Comparison of ENCODE assay signal across 23 mouse cellular contexts in the genomic region with DNA sequence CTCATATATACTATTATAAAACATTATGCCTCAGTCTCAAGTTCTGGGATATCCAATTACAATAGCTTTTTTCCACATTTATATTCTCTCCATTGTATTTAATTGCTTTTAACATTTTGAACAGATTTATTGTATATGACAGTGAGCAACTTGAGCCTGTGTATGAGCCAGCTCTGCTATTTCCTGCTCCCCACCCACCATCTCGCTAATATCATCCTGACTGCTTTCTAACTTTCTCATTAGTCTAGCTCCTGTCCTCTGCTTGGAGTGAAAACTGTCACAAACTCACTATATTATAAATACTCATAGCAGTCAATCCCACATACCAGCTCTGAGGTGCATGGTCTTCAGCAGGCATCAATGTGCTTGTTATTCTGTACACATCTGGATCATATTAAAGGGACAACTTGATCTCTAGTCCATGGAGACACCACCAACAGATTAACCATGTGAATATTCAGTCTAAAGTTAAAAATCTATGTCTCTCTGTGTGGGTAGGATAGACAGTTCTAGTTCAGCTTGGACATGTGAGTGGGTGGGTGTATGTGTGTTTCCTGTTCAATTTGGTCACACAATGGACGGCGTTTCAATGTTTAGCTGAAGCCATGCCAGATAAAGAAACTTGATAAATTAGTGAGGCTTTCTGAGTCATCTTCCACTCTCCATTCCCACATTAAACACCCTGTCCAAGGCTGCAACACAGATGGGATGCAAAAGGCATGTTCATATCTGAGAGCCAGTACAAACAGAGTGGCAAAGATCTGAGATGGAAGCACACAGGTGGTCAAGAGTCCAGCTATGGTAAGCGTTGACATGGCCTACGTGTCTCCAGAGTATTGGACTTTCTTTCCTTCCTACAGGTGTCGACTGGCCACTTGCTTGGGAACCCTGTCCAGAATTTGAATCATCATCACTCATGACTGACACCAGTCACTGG.
DNase-seq lines count a peak whose midpoint lies in the region; ATAC-seq and TF ChIP-seq lines count a peak whose summit lies in the region.
"Had no signal": no experiment of that assay in that cellular context is flagged by ENCODE, and none has a peak within 500 bp of the region (broad histone marks: within the 10 kb centered on the region; RNA-seq: fewer than 3 reads in every experiment).

No protein-coding gene starts in this region.

- TF ChIP-seq POLR2A in limb, embryonic 14.5 days (IDR thresholded peaks at IDR 0.05; ENCODE audit: borderline replicate concordance, extremely low read depth, insufficient read depth, insufficient read length) = no peak
- TF ChIP-seq POLR2A in embryonic fibroblast, embryonic 13.5 days (IDR thresholded peaks at IDR 0.05; ENCODE audit: low read depth, low read length) = no peak

- H3K27me3 ChIP-seq in embryonic facial prominence, embryonic 13.5 days = no peaks in the 10 kb centered on the region
- no peaks in the 10 kb centered on the region for H3K27me3 ChIP-seq in embryonic facial prominence, embryonic 10.5 days (replicated peaks; ENCODE audit: low read depth, poor library complexity, severe bottlenecking)
- H3K27me3 ChIP-seq in limb, embryonic 14.5 days (ENCODE audit: control insufficient read depth, insufficient read depth, low read length) = no peaks in the 10 kb centered on the region
- no peaks in the 10 kb centered on the region for H3K27me3 ChIP-seq in limb, embryonic 10.5 days (ENCODE audit: low read depth, poor library complexity, severe bottlenecking)
- no peaks in the 10 kb centered on the region for H3K27me3 ChIP-seq in midbrain, postnatal 0 days (ENCODE audit: insufficient read depth, low read length)
- H3K27me3 ChIP-seq: forebrain, embryonic 13.5 days; limb, embryonic 13.5 days; liver, embryonic 15.5 days; midbrain, embryonic 15.5 days; neural tube, embryonic 15.5 days; stomach, embryonic 15.5 days had no signal

- peak overlapping the region; percentile 48 for H3K27ac ChIP-seq in embryonic facial prominence, embryonic 13.5 days
- no peak overlapping the region for H3K27ac ChIP-seq in embryonic facial prominence, embryonic 10.5 days (replicated peaks)
- no peak overlapping the region for H3K27ac ChIP-seq in limb, embryonic 14.5 days (replicated peaks; ENCODE audit: low read depth, low read length)
- no peak overlapping the region for H3K27ac ChIP-seq in limb, embryonic 10.5 days
- H3K27ac ChIP-seq in embryonic fibroblast, embryonic 13.5 days (ENCODE audit: insufficient read depth, low read length) = peak overlapping the region; percentile 94
- H3K27ac ChIP-seq in midbrain, postnatal 0 days (ENCODE audit: low read depth, low read length) = no peak overlapping the region
- H3K27ac ChIP-seq: forebrain, embryonic 13.5 days; heart, embryonic 10.5 days; limb, embryonic 13.5 days; liver, embryonic 15.5 days; macrophage; midbrain, embryonic 15.5 days; neural tube, embryonic 15.5 days; stomach, embryonic 15.5 days had no signal

- peaks cover 39% of the 10 kb centered on the region for H3K4me1 ChIP-seq in embryonic facial prominence, embryonic 13.5 days
- peaks cover 34% of the 10 kb centered on the region for H3K4me1 ChIP-seq in embryonic facial prominence, embryonic 10.5 days
- H3K4me1 ChIP-seq in limb, embryonic 14.5 days (ENCODE audit: control insufficient read depth, insufficient read depth, low read length) = peaks cover 22% of the 10 kb centered on the region
- H3K4me1 ChIP-seq in limb, embryonic 10.5 days = peaks cover 39% of the 10 kb centered on the region
- peaks cover 7% of the 10 kb centered on the region for H3K4me1 ChIP-seq in embryonic fibroblast, embryonic 13.5 days (ENCODE audit: control insufficient read depth, insufficient read depth, low read length)
- H3K4me1 ChIP-seq in midbrain, postnatal 0 days (ENCODE audit: insufficient read depth, low read length) = 0 out of 2 replicates have a peak, but pooled peaks cover 2% of the 10 kb centered on the region
- H3K4me1 ChIP-seq: forebrain, embryonic 13.5 days; heart, embryonic 10.5 days; liver, embryonic 15.5 days; midbrain, embryonic 15.5 days; neural tube, embryonic 15.5 days; stomach, embryonic 15.5 days had no signal

- 57% methylated on average over 6 of the region's 6 CpGs for WGBS in embryonic facial prominence, embryonic 13.5 days
- WGBS in embryonic facial prominence, embryonic 10.5 days = 78% methylated on average over 6 of the region's 6 CpGs
- WGBS in limb, embryonic 14.5 days = 68% methylated on average over 6 of the region's 6 CpGs
- WGBS in limb, embryonic 10.5 days = 82% methylated on average over 6 of the region's 6 CpGs
- 93% methylated on average over 6 of the region's 6 CpGs for WGBS in midbrain, postnatal 0 days

- no peak overlapping the region for H3K9ac ChIP-seq in embryonic facial prominence, embryonic 13.5 days
- H3K9ac ChIP-seq in limb, embryonic 14.5 days (ENCODE audit: low read depth, low read length, severe bottlenecking) = no peak overlapping the region
- H3K9ac ChIP-seq in midbrain, postnatal 0 days (replicated peaks; ENCODE audit: low read length, poor library complexity, severe bottlenecking) = no peak overlapping the region
- H3K9ac ChIP-seq: forebrain, embryonic 13.5 days; limb, embryonic 13.5 days; liver, embryonic 15.5 days; midbrain, embryonic 15.5 days; neural tube, embryonic 15.5 days; stomach, embryonic 15.5 days had no signal

- no peak for TF ChIP-seq CTCF in embryonic fibroblast, embryonic 13.5 days (IDR thresholded peaks at IDR 0.05; ENCODE audit: borderline replicate concordance, insufficient read depth, low read length)
- TF ChIP-seq CTCF in midbrain, postnatal 0 days (IDR thresholded peaks at IDR 0.05) = no peak

- H3K4me3 ChIP-seq in embryonic facial prominence, embryonic 13.5 days = no peak overlapping the region
- no peak overlapping the region for H3K4me3 ChIP-seq in embryonic facial prominence, embryonic 10.5 days
- H3K4me3 ChIP-seq in limb, embryonic 14.5 days (replicated peaks; ENCODE audit: low read length) = no peak overlapping the region
- no peak overlapping the region for H3K4me3 ChIP-seq in limb, embryonic 10.5 days
- no peak overlapping the region for H3K4me3 ChIP-seq in embryonic fibroblast, embryonic 13.5 days (ENCODE audit: insufficient read depth, low read length)
- no peak overlapping the region for H3K4me3 ChIP-seq in midbrain, postnatal 0 days (ENCODE audit: low read depth, low read length)
- H3K4me3 ChIP-seq: erythroblast, embryonic 14.5 days; forebrain, embryonic 13.5 days; heart, embryonic 10.5 days; limb, embryonic 13.5 days; liver, embryonic 15.5 days; midbrain, embryonic 15.5 days; neural tube, embryonic 15.5 days; stomach, embryonic 15.5 days had no signal

- DNase-seq in embryonic facial prominence, embryonic 10.5 days (ENCODE audit: low spot score) = no peak
- no peak for DNase-seq in limb, embryonic 14.5 days (ENCODE audit: low spot score)
- DNase-seq in limb, embryonic 10.5 days (ENCODE audit: low spot score) = no peak
- DNase-seq in 3T3-L1 (ENCODE audit: low read depth, low spot score) = peak; percentile 21
- DNase-seq in thymus, postnatal 36 days = no peak
- no peak for DNase-seq in midbrain, postnatal 0 days (ENCODE audit: low spot score)
- DNase-seq: adrenal gland, postnatal 25 days; cerebellum, adult 9-10 months; kidney, adult 11 months; kidney, postnatal 14 days; thymus, adult 2 months had no signal

- no peaks in the 10 kb centered on the region for H3K36me3 ChIP-seq in embryonic facial prominence, embryonic 13.5 days
- H3K36me3 ChIP-seq in embryonic facial prominence, embryonic 10.5 days (replicated peaks) = no peaks in the 10 kb centered on the region
- H3K36me3 ChIP-seq in limb, embryonic 14.5 days (ENCODE audit: control insufficient read depth, insufficient read depth, low read length) = no peaks in the 10 kb centered on the region
- no peaks in the 10 kb centered on the region for H3K36me3 ChIP-seq in limb, embryonic 10.5 days
- H3K36me3 ChIP-seq in midbrain, postnatal 0 days (ENCODE audit: insufficient read depth, low read length) = no peaks in the 10 kb centered on the region
- H3K36me3 ChIP-seq: heart, embryonic 10.5 days; limb, embryonic 13.5 days; liver, embryonic 15.5 days; midbrain, embryonic 15.5 days; neural tube, embryonic 15.5 days; stomach, embryonic 15.5 days had no signal

- no peak overlapping the region for H3K4me2 ChIP-seq in embryonic facial prominence, embryonic 13.5 days
- no peak overlapping the region for H3K4me2 ChIP-seq in limb, embryonic 14.5 days (replicated peaks; ENCODE audit: low read depth, low read length, severe bottlenecking)
- H3K4me2 ChIP-seq in midbrain, postnatal 0 days (ENCODE audit: low read depth, low read length, poor library complexity, severe bottlenecking) = no peak overlapping the region
- H3K4me2 ChIP-seq: forebrain, embryonic 13.5 days; limb, embryonic 13.5 days; liver, embryonic 15.5 days; midbrain, embryonic 15.5 days; neural tube, embryonic 15.5 days; stomach, embryonic 15.5 days had no signal

- ATAC-seq in embryonic facial prominence, embryonic 13.5 days (ENCODE audit: insufficient number of reproducible peaks, insufficient read depth, low FRiP score, low TSS enrichment, low read depth) = no peak
- ATAC-seq in limb, embryonic 14.5 days (ENCODE audit: low FRiP score, low read depth) = peak; percentile 30; the same call in 1 of the 2 replicates
- no peak for ATAC-seq in midbrain, postnatal 0 days (ENCODE audit: low FRiP score)
- ATAC-seq: CD4-positive, CD25-positive, alpha-beta regulatory T cell, adult 4 months; forebrain, embryonic 13.5 days; midbrain, embryonic 15.5 days had no signal

- no peaks in the 10 kb centered on the region for H3K9me3 ChIP-seq in embryonic facial prominence, embryonic 13.5 days
- H3K9me3 ChIP-seq in embryonic facial prominence, embryonic 10.5 days = no peaks in the 10 kb centered on the region
- no peaks in the 10 kb centered on the region for H3K9me3 ChIP-seq in limb, embryonic 14.5 days (ENCODE audit: control insufficient read depth, low read length)
- H3K9me3 ChIP-seq in limb, embryonic 10.5 days (replicated peaks) = no peaks in the 10 kb centered on the region
- no peaks in the 10 kb centered on the region for H3K9me3 ChIP-seq in midbrain, postnatal 0 days (ENCODE audit: low read length)
- H3K9me3 ChIP-seq: forebrain, embryonic 13.5 days; heart, embryonic 10.5 days; limb, embryonic 13.5 days; liver, embryonic 15.5 days; midbrain, embryonic 15.5 days; neural tube, embryonic 15.5 days; stomach, embryonic 15.5 days had no signal

Comparison
In these comparisons a context has a peak if more than half of its experiments do, and no peak if none do; other contexts are left out.
1. H3K27ac ChIP-seq: peak in embryonic facial prominence, embryonic 13.5 days (single experiment) and embryonic fibroblast, embryonic 13.5 days (single experiment); none in embryonic facial prominence, embryonic 10.5 days (single experiment), limb, embryonic 14.5 days (single experiment), limb, embryonic 10.5 days (single experiment) and midbrain, postnatal 0 days (single experiment).